Mouse (Mus musculus) cerebellum, adult 9-10 months (tissue): ENCODE data around the gene Lmo4.

Source experiments
- DNase-seq: peaks from one replicate; pipeline ENCODE4 v3.0.0; 2022

The Lmo4 gene

GRCm38 (mm10) chr3:144147244-144147643 is 57.8 kb downstream of the Lmo4 start:
- DNase-seq: no peak

DNA sequence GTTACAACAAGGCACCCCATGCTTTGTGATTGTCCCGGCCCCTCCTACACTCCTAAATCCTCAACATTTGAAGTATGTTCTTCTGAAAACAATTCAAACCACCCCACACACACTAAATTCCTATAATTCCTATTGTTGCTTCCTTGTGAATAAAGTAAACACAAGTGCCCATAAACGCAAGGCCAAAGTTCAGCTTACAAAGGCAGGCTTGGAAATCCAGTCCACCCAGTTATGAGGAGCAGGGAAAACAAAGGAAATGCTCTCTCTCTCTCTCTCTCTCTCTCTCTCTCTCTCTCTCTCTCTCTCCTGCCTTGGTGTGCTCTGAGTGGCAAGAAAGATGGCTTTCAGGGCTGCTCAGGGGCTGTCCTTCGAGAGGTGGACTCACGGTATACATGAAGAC is 61.0 kb downstream of the Lmo4 start:
- DNase-seq: no peak

DNA sequence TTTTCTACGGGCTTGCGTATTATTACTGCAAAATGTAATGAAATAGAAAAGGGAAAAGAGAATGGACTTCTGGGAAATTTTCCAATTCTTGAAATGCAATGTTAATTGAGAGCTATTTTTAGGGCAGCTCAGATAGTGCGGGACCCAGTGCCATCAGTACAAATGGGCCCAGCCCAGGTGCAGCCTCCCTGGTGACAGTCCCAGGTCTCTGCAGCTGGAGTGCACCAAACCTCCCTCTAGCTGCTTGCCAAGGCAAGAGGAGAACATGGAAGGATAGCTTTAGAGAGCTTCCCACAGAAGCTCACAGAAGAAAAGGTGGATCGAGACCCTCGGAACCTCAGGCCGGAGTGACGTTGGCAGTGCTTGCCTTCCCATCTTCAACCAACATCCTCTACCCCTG is 62.1 kb downstream of the Lmo4 start:
- no peak for DNase-seq

DNA sequence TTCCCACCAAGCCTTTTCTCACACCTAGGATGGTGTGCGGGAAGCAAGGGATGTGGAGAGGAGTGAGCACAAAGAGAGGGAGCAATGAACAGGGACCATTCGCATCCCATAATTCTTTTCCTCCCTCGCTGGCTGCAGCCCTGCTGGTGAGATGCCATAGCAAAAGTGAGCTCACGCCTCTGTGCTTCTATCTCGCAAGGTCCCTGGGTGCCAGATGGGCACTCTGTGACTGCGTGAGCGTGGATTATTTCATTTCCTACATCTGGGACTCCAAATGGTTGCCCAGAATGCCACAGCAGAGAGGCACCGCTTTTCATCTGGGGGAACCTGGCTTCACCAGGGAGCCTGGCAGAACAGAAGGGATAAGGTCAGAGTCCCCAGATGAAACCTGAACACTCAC is 63.2 kb downstream of the Lmo4 start:
- no peak for DNase-seq

- no peak for DNase-seq
Measured at GRCm38 (mm10) chr3:144140816-144141215, 64.2 kb downstream of the Lmo4 start.

DNA sequence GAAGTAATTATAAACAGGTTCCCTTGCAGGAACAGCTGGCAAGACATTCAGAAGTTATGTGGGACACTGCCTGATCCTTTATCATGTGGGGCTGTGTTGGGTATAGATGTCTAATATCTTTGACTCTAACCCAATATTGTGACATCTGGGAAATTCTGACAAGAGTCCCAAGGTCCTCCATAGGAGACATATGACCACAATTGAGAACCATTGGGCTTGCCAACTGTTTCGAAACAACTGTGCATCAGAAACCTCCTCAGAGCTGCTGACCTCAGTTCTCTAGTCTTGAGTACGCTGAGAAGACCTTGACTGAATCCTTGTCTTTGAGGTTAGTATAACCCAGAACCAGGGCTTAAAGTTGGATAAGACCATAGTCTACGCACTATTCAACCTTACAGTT is 66.4 kb downstream of the Lmo4 start:
- no peak for DNase-seq
